Comparison of ENCODE assay signal across 8 mouse cellular contexts in genomic region chr7:141562421-141562851, GRCm38 (mm10). TPM values are rescaled to one million over a fixed set of nuclear protein-coding genes. Genes with fewer than 3 reads are reported as not detected.
DNase-seq lines count a peak whose midpoint lies in the region; ATAC-seq and TF ChIP-seq lines count a peak whose summit lies in the region.

No protein-coding gene starts in this region.

- TF ChIP-seq CTCF in kidney, adult 2 months (conservative IDR thresholded peaks at IDR 0.05; ENCODE audit: insufficient read depth, insufficient read length, low read depth, low read length): no peak
- TF ChIP-seq CTCF in ES-Bruce4 (IDR thresholded peaks at IDR 0.05; ENCODE audit: low read depth, low read length): no peak

- peak overlapping the region; percentile 85 for H3K4me2 ChIP-seq in forebrain, embryonic 11.5 days (ENCODE audit: low read depth, low read length, severe bottlenecking)
- peak overlapping the region; percentile 88 for H3K4me2 ChIP-seq in limb, embryonic 15.5 days
- peak overlapping the region; percentile 85 for H3K4me2 ChIP-seq in neural tube, embryonic 15.5 days

- 2% methylated on average over 33 of the region's 33 CpGs for WGBS in kidney, adult 2 months
- WGBS in forebrain, embryonic 11.5 days: under 1% methylated on average over 33 of the region's 33 CpGs
- under 1% methylated on average over 33 of the region's 33 CpGs for WGBS in limb, embryonic 15.5 days
- WGBS in neural tube, embryonic 15.5 days: under 1% methylated on average over 24 of the region's 33 CpGs

- H3K9ac ChIP-seq in ES-Bruce4 (ENCODE audit: low read depth, poor library complexity, severe bottlenecking): peak overlapping the region; percentile 91
- H3K9ac ChIP-seq in forebrain, embryonic 11.5 days (ENCODE audit: low read length): peak overlapping the region; percentile 97
- peak overlapping the region; percentile 100 for H3K9ac ChIP-seq in limb, embryonic 15.5 days
- peak overlapping the region; percentile 99 for H3K9ac ChIP-seq in neural tube, embryonic 15.5 days (replicated peaks)

- peak overlapping the region; percentile 77 for H3K4me3 ChIP-seq in kidney, adult 2 months (ENCODE audit: insufficient read depth, low read depth, low read length)
- peak overlapping the region; percentile 94 for H3K4me3 ChIP-seq in ES-Bruce4 (ENCODE audit: low read depth, low read length)
- peak overlapping the region; percentile 96 for H3K4me3 ChIP-seq in forebrain, embryonic 11.5 days (ENCODE audit: low read depth, low read length)
- H3K4me3 ChIP-seq in limb, embryonic 15.5 days: peak overlapping the region; percentile 97
- peak overlapping the region; percentile 99 for H3K4me3 ChIP-seq in neural tube, embryonic 15.5 days (replicated peaks)

- H3K36me3 ChIP-seq in kidney, adult 2 months (ENCODE audit: control insufficient read depth, insufficient read depth, low read length): no peaks in the 10 kb centered on the region
- no peaks in the 10 kb centered on the region for H3K36me3 ChIP-seq in ES-Bruce4 (ENCODE audit: control insufficient read depth, insufficient read depth, low read length, poor library complexity, severe bottlenecking)
- no peaks in the 10 kb centered on the region for H3K36me3 ChIP-seq in forebrain, embryonic 11.5 days (ENCODE audit: control insufficient read depth, insufficient read depth, low read length)
- H3K36me3 ChIP-seq in limb, embryonic 15.5 days: 0 out of 2 replicates have a peak, but pooled peaks cover 5% of the 10 kb centered on the region
- H3K36me3 ChIP-seq in neural tube, embryonic 15.5 days: no peaks in the 10 kb centered on the region

- H3K27me3 ChIP-seq in kidney, adult 2 months (replicated peaks; ENCODE audit: control insufficient read depth, insufficient read depth, low read length): no peaks in the 10 kb centered on the region
- H3K27me3 ChIP-seq in ES-Bruce4 (ENCODE audit: control insufficient read depth, insufficient read depth, low read length, poor library complexity, severe bottlenecking): no peaks in the 10 kb centered on the region
- H3K27me3 ChIP-seq in forebrain, embryonic 11.5 days (ENCODE audit: control insufficient read depth, insufficient read depth, low read length): no peaks in the 10 kb centered on the region
- no peaks in the 10 kb centered on the region for H3K27me3 ChIP-seq in limb, embryonic 15.5 days
- H3K27me3 ChIP-seq in neural tube, embryonic 15.5 days (replicated peaks): no peaks in the 10 kb centered on the region

- peak overlapping the region; percentile 62 for H3K27ac ChIP-seq in kidney, adult 2 months (ENCODE audit: insufficient read depth, low read depth, low read length)
- H3K27ac ChIP-seq in ES-Bruce4 (ENCODE audit: insufficient read depth, low read length): no peak overlapping the region
- H3K27ac ChIP-seq in forebrain, embryonic 11.5 days (ENCODE audit: low read depth, low read length): peak overlapping the region; percentile 48; the same call in 1 of the 2 replicates
- H3K27ac ChIP-seq in limb, embryonic 15.5 days: peak overlapping the region; percentile 90
- peak overlapping the region; percentile 91 for H3K27ac ChIP-seq in neural tube, embryonic 15.5 days (replicated peaks)

- no peak for DNase-seq in kidney, adult 2 months
- no peak for DNase-seq in kidney, postnatal 36 days
- no peak for DNase-seq in forebrain, embryonic 11.5 days (ENCODE audit: low spot score)
- DNase-seq in right cerebral cortex, postnatal 4 days: no peak

- H3K9me3 ChIP-seq in ES-Bruce4 (replicated peaks; ENCODE audit: control insufficient read depth, insufficient read depth, low read length, poor library complexity, severe bottlenecking): no peaks in the 10 kb centered on the region
- no peaks in the 10 kb centered on the region for H3K9me3 ChIP-seq in forebrain, embryonic 11.5 days (ENCODE audit: control insufficient read depth, low read length)
- H3K9me3 ChIP-seq in limb, embryonic 15.5 days: no peaks in the 10 kb centered on the region
- H3K9me3 ChIP-seq in neural tube, embryonic 15.5 days (replicated peaks): no peaks in the 10 kb centered on the region

- H3K4me1 ChIP-seq in kidney, adult 2 months (ENCODE audit: control insufficient read depth, insufficient read depth, low read length): peaks cover 16% of the 10 kb centered on the region
- H3K4me1 ChIP-seq in ES-Bruce4 (ENCODE audit: control insufficient read depth, insufficient read depth, low read length): peaks cover 2% of the 10 kb centered on the region
- H3K4me1 ChIP-seq in forebrain, embryonic 11.5 days (replicated peaks; ENCODE audit: control insufficient read depth, insufficient read depth, low read length): peaks cover 2% of the 10 kb centered on the region; the same call in 1 of the 2 replicates
- H3K4me1 ChIP-seq in limb, embryonic 15.5 days: peaks cover 34% of the 10 kb centered on the region
- H3K4me1 ChIP-seq in neural tube, embryonic 15.5 days: peaks cover 38% of the 10 kb centered on the region

- no peak for TF ChIP-seq EP300 in ES-Bruce4 (IDR thresholded peaks at IDR 0.05; ENCODE audit: insufficient read depth, low read depth, low read length)

- no peak for TF ChIP-seq POLR2A in kidney, adult 2 months (IDR thresholded peaks at IDR 0.05; ENCODE audit: low read depth, low read length)
- TF ChIP-seq POLR2A in ES-Bruce4 (IDR thresholded peaks at IDR 0.05; ENCODE audit: insufficient read depth, low read length): no peak

- peak; percentile 64 for ATAC-seq in forebrain, embryonic 11.5 days (replicated peaks; ENCODE audit: low FRiP score)
- peak; percentile 33 for ATAC-seq in limb, embryonic 15.5 days (ENCODE audit: insufficient number of reproducible peaks, low FRiP score, low TSS enrichment, low read depth)
- peak; percentile 65 for ATAC-seq in neural tube, embryonic 15.5 days (ENCODE audit: low FRiP score)
- no peak for ATAC-seq in erythroid progenitor cell, adult 5-6 weeks (replicated peaks; ENCODE audit: low FRiP score, poor library complexity, severe bottlenecking)

RNA-seq across cellular contexts. Expression of gene Ap2a2, which starts 0.5 kb away (rescaled TPM):
- 94.8 and 95.4 TPM in 2 replicates for polyA plus RNA-seq in kidney, adult 2 months (2012; rRNA removed)
- 102 and 108 TPM in 2 replicates for polyA plus RNA-seq in ES-Bruce4 (2011; ENCODE audit: insufficient read depth, insufficient read length, low read depth, missing spikeins)
- 104 and 106 TPM in 2 replicates for polyA plus RNA-seq in forebrain, embryonic 11.5 days (2014; fragmentation: Nextera tagmentation; extraction: Ambion mirVana)
- polyA plus RNA-seq in limb, embryonic 15.5 days (2015; fragmentation: Nextera tagmentation; extraction: Ambion mirVana): 84.6 and 86.3 TPM in 2 replicates
- polyA plus RNA-seq in neural tube, embryonic 15.5 days (2015; fragmentation: Nextera tagmentation; extraction: Ambion mirVana): 105 and 109 TPM in 2 replicates
- total RNA-seq in erythroid progenitor cell, adult 5-6 weeks (2015; ENCODE audit: low replicate concordance): 71.7 and 96.2 TPM in 2 replicates
- 108 and 150 TPM in 2 replicates for total RNA-seq in erythroid progenitor cell, adult 5-6 weeks (2017; ENCODE audit: low replicate concordance)

RNA-seq across cellular contexts. Expression of gene Chid1, which starts 22.8 kb away (rescaled TPM):
- polyA plus RNA-seq in kidney, adult 2 months (2012; rRNA removed): 34.4 and 35.6 TPM in 2 replicates
- polyA plus RNA-seq in ES-Bruce4 (2011; ENCODE audit: insufficient read depth, insufficient read length, low read depth, missing spikeins): 14.9 and 16.7 TPM in 2 replicates
- 22.9 and 26.5 TPM in 2 replicates for polyA plus RNA-seq in forebrain, embryonic 11.5 days (2014; fragmentation: Nextera tagmentation; extraction: Ambion mirVana)
- 44.0 and 49.7 TPM in 2 replicates for polyA plus RNA-seq in limb, embryonic 15.5 days (2015; fragmentation: Nextera tagmentation; extraction: Ambion mirVana)
- polyA plus RNA-seq in neural tube, embryonic 15.5 days (2015; fragmentation: Nextera tagmentation; extraction: Ambion mirVana): 50.4 and 54.4 TPM in 2 replicates
- total RNA-seq in erythroid progenitor cell, adult 5-6 weeks (2015; ENCODE audit: low replicate concordance): 4.6 and 6.8 TPM in 2 replicates
- total RNA-seq in erythroid progenitor cell, adult 5-6 weeks (2017; ENCODE audit: low replicate concordance): 6.8 and 10.8 TPM in 2 replicates
